Mouse (Mus musculus) natural killer cell, adult 2 months (primary cell): Measurements from ENCODE around the gene Cdk8.
A peak's percentile ranks its signal among the peaks of the same experiment; 100 is the strongest.

Source experiments
- DNase-seq, 2 experiments: peaks; one replicate each; pipeline ENCODE4 v3.0.0; 2022; ENCODE audit warnings: low spot score in 2 of 2

Cdk8 gene

GRCm38 (mm10) chr5:146318461-146318860, 87.4 kb downstream of the Cdk8 start:
- DNase-seq: no peak

DNA sequence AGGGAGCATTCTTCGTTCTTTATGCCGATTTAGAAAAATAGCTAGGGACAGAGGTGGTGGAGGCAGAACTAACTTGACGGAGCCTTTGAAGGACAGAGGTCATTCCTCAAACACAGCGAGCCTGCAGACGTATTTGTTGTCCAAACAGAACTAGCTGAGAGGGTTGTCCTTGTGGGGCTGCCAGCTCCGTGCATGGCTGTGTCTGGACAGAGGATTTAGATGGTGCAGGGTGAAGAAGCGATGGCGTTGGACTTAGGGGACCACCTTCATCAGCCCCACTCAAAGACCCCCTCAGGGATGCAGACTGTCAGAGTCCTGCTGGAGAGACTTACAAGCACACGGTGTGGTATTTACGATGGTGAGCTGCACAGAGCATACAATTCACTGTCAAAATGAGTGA, 97.9 kb downstream of the Cdk8 start:
- DNase-seq: no peak

- DNase-seq: no peak
Observed at GRCm38 (mm10) chr5:146329541-146329940, 98.5 kb downstream of the Cdk8 start.

- DNase-seq: peak in 1 of 2 experiments; percentile 6
Observed at GRCm38 (mm10) chr5:146330031-146330764, 99.2 kb downstream of the Cdk8 start.

- no peak for DNase-seq
Observed at GRCm38 (mm10) chr5:146330765-146331115, 99.7 kb downstream of the Cdk8 start.

- no peak for DNase-seq
Observed at GRCm38 (mm10) chr5:146331131-146331530, 100.1 kb downstream of the Cdk8 start.

GRCm38 (mm10) chr5:146332541-146332940, 101.5 kb downstream of the Cdk8 start:
- no peak for DNase-seq

- no peak for DNase-seq
Observed at GRCm38 (mm10) chr5:146334410-146334809, 103.4 kb downstream of the Cdk8 start.

DNA sequence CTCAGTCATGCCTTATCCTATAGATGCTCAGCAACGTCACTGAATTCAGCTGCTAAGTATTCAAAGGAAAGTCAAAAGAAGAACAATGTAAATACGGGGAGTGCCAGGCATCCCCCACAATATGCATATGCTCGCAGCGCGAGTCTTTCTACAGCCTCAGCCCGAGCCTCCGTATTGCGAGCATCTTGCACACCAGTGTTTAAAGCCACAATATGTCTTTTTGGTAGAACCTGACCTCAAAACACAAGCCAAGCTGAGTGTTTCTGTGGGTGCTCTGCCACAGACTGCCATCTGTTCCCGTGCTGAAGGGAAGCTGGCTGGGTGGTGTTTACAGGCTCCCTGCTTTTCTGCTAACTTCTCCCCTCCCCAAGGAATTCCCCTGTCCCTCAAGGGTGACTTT, 107.0 kb downstream of the Cdk8 start:
- no peak for DNase-seq

DNA sequence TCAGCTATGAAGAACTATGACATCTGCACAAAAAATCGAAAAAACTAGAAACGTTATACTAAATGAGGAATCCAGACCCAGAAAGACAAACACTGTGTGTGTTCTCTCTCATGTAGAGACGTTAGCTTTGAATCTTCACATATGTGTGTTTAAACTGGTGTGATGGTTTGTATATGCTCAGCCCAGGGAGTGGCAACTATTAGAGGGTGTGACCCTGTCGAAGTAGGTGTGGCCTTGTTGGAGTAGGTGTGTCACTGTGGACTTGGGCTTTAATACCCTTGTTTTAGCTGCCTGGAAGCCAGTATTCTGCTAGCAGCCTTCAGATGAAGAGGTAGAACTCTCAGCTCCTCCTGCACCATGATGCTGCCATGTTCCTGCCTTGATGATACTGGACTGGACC, 109.0 kb downstream of the Cdk8 start:
- no peak for DNase-seq

DNA sequence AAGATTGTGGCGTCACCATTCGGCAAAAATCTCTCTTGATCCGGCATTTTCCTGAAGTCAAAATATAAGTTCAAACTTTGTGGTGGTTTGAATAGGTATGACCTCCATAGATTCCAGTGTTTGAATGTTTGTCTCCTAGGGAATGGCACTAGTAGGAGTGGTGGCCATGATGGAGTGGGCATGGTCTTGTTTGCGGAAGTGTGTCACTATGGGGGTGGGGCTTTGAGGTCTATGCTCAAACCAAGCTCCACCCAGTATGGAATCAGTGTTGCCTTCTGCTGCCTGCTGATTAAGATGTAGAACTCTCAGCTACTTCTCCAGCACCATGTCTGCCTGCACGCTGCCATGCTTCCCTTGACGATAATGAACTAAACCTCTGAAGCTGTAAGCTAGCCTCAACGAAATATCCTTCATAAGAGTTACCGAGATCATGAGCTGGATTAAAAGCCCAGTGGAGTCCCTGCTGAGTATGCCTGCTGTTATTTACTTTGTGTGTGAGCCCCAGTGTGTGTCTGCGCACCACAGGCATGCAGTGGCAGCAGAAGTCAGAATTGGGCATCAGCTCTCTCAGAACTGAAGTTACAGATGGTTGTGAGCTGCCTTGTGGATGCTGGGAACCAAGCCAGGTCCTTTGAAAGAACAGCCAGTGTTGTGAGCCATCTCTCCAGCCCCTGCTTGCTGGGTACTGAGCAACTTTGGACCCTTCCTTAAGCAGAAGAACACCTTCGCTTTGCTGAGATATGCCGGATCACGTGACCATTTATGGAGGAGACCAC, 114.1 kb downstream of the Cdk8 start:
- no peak for DNase-seq

GRCm38 (mm10) chr5:146347081-146347480, 116.1 kb downstream of the Cdk8 start:
- DNase-seq: no peak

DNA sequence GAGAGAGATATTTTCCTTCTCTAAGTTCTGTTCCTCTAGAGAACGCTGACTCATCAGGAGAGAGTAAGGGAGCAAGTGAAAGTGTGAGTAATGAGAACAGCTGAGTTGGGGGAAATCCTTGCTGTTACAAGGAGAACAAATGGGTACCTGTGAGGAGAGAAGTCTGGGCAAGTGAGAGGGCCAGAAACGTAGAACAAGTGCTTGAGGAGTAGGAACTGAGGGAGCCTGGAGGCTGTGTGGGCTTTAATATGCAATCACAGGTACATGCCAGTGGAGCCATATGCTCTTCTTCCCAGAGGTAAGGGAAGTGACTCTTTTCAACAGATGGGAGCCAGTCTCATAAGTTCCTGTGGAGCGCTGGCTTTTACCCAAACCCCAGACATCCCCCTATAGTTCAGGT, 118.2 kb downstream of the Cdk8 start:
- DNase-seq: no peak

- DNase-seq: no peak
Observed at GRCm38 (mm10) chr5:146350784-146351183, 119.8 kb downstream of the Cdk8 start.

DNA sequence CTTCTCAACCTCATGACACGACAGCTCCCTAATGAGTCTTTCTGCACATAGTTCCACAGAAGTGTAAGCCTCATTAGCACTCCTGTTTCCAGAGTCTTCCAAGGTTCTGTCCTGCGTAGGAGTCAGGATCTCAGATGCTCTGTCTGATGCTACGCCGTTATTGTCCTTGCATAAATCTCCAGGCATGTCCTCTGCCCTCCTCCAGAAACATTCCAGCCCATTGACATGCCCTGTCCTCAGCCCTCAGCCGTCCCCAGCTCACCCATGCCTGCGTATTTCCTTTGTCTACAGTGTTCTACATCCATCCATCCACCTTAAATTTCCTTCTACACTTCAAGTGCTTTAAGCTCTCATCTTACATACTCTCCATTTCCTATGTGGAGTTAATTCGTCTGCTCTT, 121.0 kb downstream of the Cdk8 start:
- no peak for DNase-seq
